Mouse (Mus musculus) hindbrain, postnatal 0 days (tissue): ENCODE measurements around the gene Ush2a. TPM values are rescaled to one million over a fixed set of nuclear protein-coding genes. Genes with fewer than 3 reads are reported as not detected.

Experiments used
- ATAC-seq: fragments of 200-750 bp; cut with Nextera tagmentation; 2 replicates; pipeline ENCODE4 v1.8.0; 2017; ENCODE audit warnings: mild to moderate bottlenecking, moderate TSS enrichment, moderate library complexity
- DNase-seq: peaks from one replicate; pipeline ENCODE4 v3.0.0-alpha.2; 2015; ENCODE audit warnings: low spot score
- H3K27ac ChIP-seq: fragments of 300-500 bp; sonication (generic); 2 replicates; pipeline ENCODE4 v1.5.1; 2014; ENCODE audit warnings: mild to moderate bottlenecking
- H3K27me3 ChIP-seq: fragments of 300-500 bp; sonication (generic); 2 replicates; pipeline ENCODE4 v1.6.1; 2014; ENCODE audit warnings: low read length, mixed read lengths; ENCODE audit not compliant: insufficient read depth
- H3K36me3 ChIP-seq: fragments of 300-500 bp; sonication (generic); 2 replicates; pipeline ENCODE4 v1.6.1; 2014; ENCODE audit warnings: low read length, mixed read lengths; ENCODE audit not compliant: insufficient read depth
- H3K4me1 ChIP-seq: fragments of 300-500 bp; sonication (generic); 2 replicates; pipeline ENCODE4 v1.6.1; 2014; ENCODE audit warnings: antibody characterized with exemption, low read length, mixed read lengths; ENCODE audit not compliant: insufficient read depth
- H3K4me2 ChIP-seq: fragments of 300-500 bp; sonication (generic); 2 replicates; pipeline ENCODE4 v1.6.1; 2014; ENCODE audit warnings: low read depth, mild to moderate bottlenecking, low read length, moderate library complexity, mixed read lengths
- H3K4me3 ChIP-seq: fragments of 300-500 bp; sonication (generic); 2 replicates; pipeline ENCODE4 v1.5.1; 2014; ENCODE audit warnings: low read length
- H3K9ac ChIP-seq: fragments of 300-500 bp; sonication (generic); replicated peaks from 2 replicates; pipeline ENCODE4 v1.6.1; 2014; ENCODE audit warnings: mild to moderate bottlenecking, low read length, moderate library complexity, mixed read lengths
- H3K9me3 ChIP-seq: fragments of 300-500 bp; sonication (generic); 2 replicates; pipeline ENCODE4 v1.6.1; 2016; ENCODE audit warnings: low read length, mixed read lengths
- CTCF ChIP-seq: IDR thresholded peaks from 2 replicates; pipeline ENCODE4 v1.5.1; 2016; ENCODE audit warnings: antibody characterized with exemption, control low read depth, low read depth
- WGBS: fragments of 180-500 bp; shearing (Covaris S2); extraction: QIAGEN DNeasy Blood & Tissue Kit; methylation state at CpG from one replicate; pipeline ENCODE4 v1.1.7; 2014; 5-methylcytosine and 5-hydroxymethylcytosine counted together
- polyA plus RNA-seq: library from polyadenylated mRNA; unstranded; fragments of >200 nt; fragmentation: Nextera tagmentation; extraction: Ambion mirVana; gene quantifications from 2 replicates; pipeline ENCODE4 v1.2.1, GENCODE M21; 2015
- total RNA-seq: library from RNA; depleted of rRNA; stranded (reverse); fragments of >200 nt; gene quantifications from 2 replicates; pipeline ENCODE4 v1.2.3, GENCODE M21; 2014; rRNA removed

Ush2a gene
- total RNA-seq (0.11 and 1.5 TPM in 2 replicates), polyA plus RNA-seq (0.37 and 0.44 TPM in 2 replicates)

DNA sequence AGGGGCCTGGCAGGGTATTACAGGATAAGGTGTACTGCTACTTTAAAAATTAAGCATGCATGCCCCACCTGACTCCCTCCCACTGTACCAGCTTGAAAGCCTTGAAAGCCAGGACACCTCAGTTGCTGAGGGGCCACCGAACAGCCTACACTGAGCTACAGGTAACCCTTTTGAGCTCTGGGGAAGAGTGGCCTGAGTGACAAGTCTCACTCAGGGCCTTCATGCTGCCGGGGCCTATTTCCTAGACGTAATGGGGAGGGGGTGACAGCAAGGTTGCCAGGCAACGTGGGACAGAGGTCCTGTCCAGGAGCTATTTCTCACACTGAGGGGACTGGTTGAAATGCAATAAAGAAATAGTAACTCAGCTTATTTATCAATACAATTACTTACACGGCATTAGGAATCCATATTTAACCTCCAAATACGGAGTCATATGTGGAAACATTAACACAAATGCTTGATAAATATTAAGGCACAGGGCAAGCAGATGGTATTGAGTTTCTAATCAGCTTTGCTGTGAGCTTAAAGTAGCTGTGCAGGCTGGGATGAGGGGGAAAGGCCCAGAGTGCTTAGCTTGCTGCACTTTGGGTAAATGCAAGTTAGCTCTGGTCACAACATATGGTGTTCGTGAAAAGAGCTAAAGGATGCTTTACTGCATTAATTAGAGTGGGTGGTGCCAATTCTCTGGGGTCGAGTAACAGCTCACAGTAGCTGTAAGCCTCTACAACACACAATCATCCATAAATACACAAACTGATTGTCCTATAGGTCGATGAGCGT is at the start of gene Ush2a:
Gene Ush2a, plus strand, starts transcription at position 121 of the 780 bp plus-strand sequence.
- no peaks in the 10 kb centered on the region for H3K27me3 ChIP-seq

DNA sequence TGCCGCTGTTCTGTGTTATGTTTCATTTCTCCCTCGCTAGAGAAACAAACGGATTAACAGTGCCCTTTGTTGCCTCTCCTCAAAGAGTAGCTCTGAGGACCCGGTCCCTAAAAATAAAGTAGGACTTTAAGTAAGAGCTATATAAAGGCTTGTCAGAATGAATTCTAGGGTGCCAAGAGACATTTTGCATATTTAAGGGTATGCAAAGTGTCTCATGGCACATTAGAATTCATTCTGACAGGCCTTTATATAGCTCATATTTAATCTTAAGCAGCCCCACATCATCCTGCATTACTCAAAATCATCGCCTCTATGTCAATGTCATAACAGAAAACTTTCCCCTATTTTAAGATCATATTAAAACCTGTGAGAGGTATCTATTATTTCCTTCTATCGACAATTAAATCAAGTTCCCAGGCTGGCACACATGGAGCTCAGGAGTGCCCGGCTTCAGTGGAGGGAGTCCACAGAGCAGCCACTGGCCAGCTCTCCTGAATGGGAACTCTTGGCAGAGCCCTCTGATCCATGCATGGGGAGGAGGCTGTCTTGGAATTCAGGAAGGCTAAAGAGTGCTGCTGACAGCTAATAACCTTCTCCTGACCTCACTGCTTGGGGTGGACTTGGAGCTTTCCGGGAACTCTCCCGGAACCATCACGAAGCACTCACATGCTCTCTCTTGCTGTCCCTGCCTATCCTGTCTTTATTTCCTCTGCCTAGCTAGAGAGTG is 46.8 kb upstream of the Ush2a start:
- Histone ChIP-seq H3K27me3 (no peaks in the 10 kb centered on the region), H3K9ac (no peak overlapping the region), H3K9me3 (no peaks in the 10 kb centered on the region), H3K4me1 (no peaks in the 10 kb centered on the region), H3K4me3 (no peak overlapping the region), H3K27ac (no peak overlapping the region), H3K4me2 (no peak overlapping the region), H3K36me3 (no peaks in the 10 kb centered on the region)
- ATAC-seq (no peak), DNase-seq (no peak)
- TF ChIP-seq CTCF, result no peak
- 56% methylated on average over 10 of the region's 10 CpGs for WGBS

More for the DNA sequence above, at the start of gene Ush2a:
- DNase-seq (no peak), ATAC-seq (no peak)
- TF ChIP-seq CTCF, result no peak
- H3K27ac ChIP-seq, result no peak within 1 kb of the TSS
- no peaks in the 10 kb centered on the region for H3K4me1 ChIP-seq
- H3K9ac ChIP-seq, result no peak within 1 kb of the TSS
- H3K4me2 ChIP-seq, result no peak within 1 kb of the TSS
- H3K36me3 ChIP-seq, result no peaks in the 10 kb centered on the region
- H3K4me3 ChIP-seq, result no peak within 1 kb of the TSS
- H3K9me3 ChIP-seq, result no peaks in the 10 kb centered on the region
- WGBS, result 40% methylated on average over 10 of the region's 10 CpGs

DNA sequence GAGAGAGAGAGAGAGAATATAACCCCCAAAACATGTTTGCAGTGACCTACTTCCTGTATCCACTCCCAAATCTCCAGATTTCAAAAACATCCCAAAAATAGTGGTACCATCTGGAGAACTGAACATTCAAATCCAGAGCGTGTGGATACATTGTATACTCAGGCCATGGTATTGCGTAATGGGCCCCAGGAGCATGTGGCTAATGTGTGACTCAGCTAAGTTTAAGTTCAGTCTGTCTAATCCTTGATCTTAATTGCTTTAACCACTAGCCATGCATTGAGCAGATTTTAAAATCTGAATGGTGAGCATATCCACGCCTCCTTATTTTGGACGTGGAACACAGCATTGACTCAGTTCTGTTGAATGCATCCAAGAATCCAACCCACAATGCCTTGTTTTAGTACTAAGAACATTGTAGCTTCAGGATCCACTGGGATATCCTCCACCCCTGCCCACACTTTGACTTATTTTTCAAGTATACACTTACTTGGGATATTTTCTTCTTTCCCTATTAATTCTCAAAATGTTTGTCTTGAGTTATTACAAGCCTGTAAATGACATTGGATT is 40.5 kb upstream of the Ush2a start:
- H3K9ac ChIP-seq, result no peak overlapping the region
- no peak overlapping the region for H3K4me3 ChIP-seq
- ATAC-seq (no peak), DNase-seq (no peak)
- H3K4me2 ChIP-seq, result no peak overlapping the region
- no peaks in the 10 kb centered on the region for H3K9me3 ChIP-seq
- H3K36me3 ChIP-seq, result no peaks in the 10 kb centered on the region
- WGBS, result 92% methylated on average over 4 of the region's 4 CpGs
- no peak for TF ChIP-seq CTCF
- H3K4me1 ChIP-seq, result no peaks in the 10 kb centered on the region
- H3K27me3 ChIP-seq, result no peaks in the 10 kb centered on the region
- no peak overlapping the region for H3K27ac ChIP-seq

DNA sequence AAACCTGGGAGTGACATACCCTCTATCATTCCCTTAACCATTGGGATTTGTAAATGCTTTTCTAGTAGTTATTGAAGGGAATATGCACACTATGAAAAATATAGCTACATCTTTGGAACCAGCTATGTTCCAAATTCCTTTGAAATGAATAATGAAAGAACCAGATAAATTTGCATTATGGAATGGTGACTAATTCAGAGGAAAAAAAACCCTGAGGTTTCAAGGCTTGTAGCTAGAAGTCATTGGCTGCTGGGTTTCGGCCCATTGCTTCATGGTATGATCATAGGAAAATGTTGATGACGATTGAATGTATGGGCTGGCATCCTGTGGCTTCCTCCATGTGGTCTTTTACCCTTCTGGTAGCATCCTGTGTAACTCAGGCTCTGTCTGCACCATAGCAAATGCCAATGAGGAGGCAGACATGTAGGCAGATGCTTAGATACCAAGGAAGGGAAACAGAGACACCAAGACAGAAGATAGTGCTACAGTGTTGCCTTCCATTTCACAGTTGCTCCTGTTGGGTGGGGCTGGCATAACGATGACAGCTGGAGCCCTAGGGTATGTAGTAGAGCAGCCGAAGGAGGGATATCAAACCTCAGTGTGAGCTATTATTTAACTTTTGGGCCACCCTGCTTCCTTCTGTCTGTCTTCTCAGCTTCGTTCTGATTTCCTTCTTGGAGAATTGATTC is 28.6 kb upstream of the Ush2a start:
- TF ChIP-seq CTCF, result no peak
- no peak for DNase-seq
- no peak overlapping the region for H3K4me3 ChIP-seq
- no peaks in the 10 kb centered on the region for H3K36me3 ChIP-seq
- H3K27ac ChIP-seq, result no peak overlapping the region
- 84% methylated on average over 5 of the region's 5 CpGs for WGBS
- no peak overlapping the region for H3K4me2 ChIP-seq
- H3K4me1 ChIP-seq, result no peaks in the 10 kb centered on the region
- H3K27me3 ChIP-seq, result no peaks in the 10 kb centered on the region
- no peak for ATAC-seq
- no peak overlapping the region for H3K9ac ChIP-seq
- no peaks in the 10 kb centered on the region for H3K9me3 ChIP-seq

DNA sequence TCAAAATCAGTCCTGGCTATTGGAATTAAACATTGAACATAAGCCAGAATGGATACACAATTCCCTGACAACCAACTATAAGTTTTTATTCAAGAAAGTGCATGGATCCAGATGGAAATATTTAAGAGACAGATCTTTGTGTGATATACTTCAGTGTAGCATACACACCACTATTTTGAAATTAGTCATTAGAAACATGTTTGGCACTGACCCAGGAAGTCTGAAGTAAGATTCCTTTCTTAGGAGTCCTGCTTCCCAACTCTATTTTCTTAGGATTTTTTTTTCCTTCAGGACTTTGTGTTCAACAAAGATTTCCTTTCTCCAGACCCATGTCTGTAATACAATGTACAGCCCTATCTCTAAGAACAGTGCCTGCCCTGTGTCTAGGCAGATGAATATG is 23.2 kb upstream of the Ush2a start:
- DNase-seq (no peak), ATAC-seq (no peak)
- no peak overlapping the region for H3K4me2 ChIP-seq
- no peak for TF ChIP-seq CTCF
- no peaks in the 10 kb centered on the region for H3K36me3 ChIP-seq
- H3K9me3 ChIP-seq, result no peaks in the 10 kb centered on the region
- no peak overlapping the region for H3K9ac ChIP-seq
- no peaks in the 10 kb centered on the region for H3K4me1 ChIP-seq
- H3K27ac ChIP-seq, result no peak overlapping the region
- no peak overlapping the region for H3K4me3 ChIP-seq
- no peaks in the 10 kb centered on the region for H3K27me3 ChIP-seq

DNA sequence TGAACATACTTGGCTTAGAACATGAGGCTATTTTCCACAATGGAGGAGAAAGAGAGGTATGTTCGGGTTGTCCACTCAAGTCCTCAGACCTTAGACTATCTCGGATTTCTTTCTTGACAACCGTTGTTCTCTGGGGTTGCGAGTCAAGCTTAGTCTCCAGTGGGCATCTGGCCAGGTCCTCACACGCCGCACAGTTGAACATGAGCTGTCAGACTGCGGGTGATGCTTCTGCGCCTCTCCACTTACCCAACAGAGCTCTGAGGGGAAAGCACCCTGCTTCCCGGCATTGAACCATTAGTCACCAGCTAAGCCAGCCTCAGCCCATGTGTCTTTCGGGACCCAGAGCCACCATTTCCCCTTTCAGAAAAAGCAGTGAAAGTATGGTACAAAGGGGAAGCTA is 20.1 kb upstream of the Ush2a start:
- Histone ChIP-seq H3K9me3 (no peaks in the 10 kb centered on the region), H3K36me3 (no peaks in the 10 kb centered on the region), H3K9ac (no peak overlapping the region), H3K4me3 (no peak overlapping the region), H3K4me2 (no peak overlapping the region), H3K4me1 (peaks cover 2% of the 10 kb centered on the region; the same call in 1 of the 2 replicates), H3K27me3 (no peaks in the 10 kb centered on the region), H3K27ac (no peak overlapping the region)
- 69% methylated on average over 10 of the region's 10 CpGs for WGBS
- no peak for TF ChIP-seq CTCF
- ATAC-seq (no peak), DNase-seq (peak; percentile 12)
